Mouse (Mus musculus) kidney, adult 2 months (tissue): ENCODE measurements at regions not wholly inside any gene's neighbourhood (a gene's known extent, or its start where the extent isn't known, plus 50 kb on each side); places are given as distances from the start of the nearest gene placed in this dataset.

Source experiments
- DNase-seq: peaks from one replicate; pipeline ENCODE4 v3.0.0; 2021
- H3K27ac ChIP-seq: fragments of 200-500 bp; 2 replicates; pipeline ENCODE4 v1.5.1; 2012; ENCODE audit warnings: low read depth, low read length, control low read depth, inconsistent platforms; ENCODE audit not compliant: insufficient read depth
- H3K27me3 ChIP-seq: fragments of 200-500 bp; replicated peaks from 2 replicates; pipeline ENCODE4 v1.6.1; 2012; ENCODE audit warnings: mild to moderate bottlenecking, moderate library complexity, low read length, inconsistent platforms; ENCODE audit not compliant: control insufficient read depth, insufficient read depth
- H3K36me3 ChIP-seq: fragments of 200-500 bp; 2 replicates; pipeline ENCODE4 v1.6.1; 2012; ENCODE audit warnings: mild to moderate bottlenecking, moderate library complexity, low read length, inconsistent platforms; ENCODE audit not compliant: control insufficient read depth, insufficient read depth
- H3K4me1 ChIP-seq: fragments of 200-500 bp; 2 replicates; pipeline ENCODE4 v1.6.1; 2011; ENCODE audit warnings: low read length; ENCODE audit not compliant: control insufficient read depth, insufficient read depth
- H3K4me3 ChIP-seq: fragments of 200-500 bp; 2 replicates; pipeline ENCODE4 v1.5.1; 2011; ENCODE audit warnings: mild to moderate bottlenecking, low read depth, low read length, control low read depth; ENCODE audit not compliant: insufficient read depth
- CTCF ChIP-seq: fragments of 200-500 bp; conservative IDR thresholded peaks from 2 replicates; pipeline ENCODE4 v1.5.1; 2011; ENCODE audit warnings: low read depth, mild to moderate bottlenecking, control low read depth, low read length, moderate library complexity, mixed read lengths; ENCODE audit not compliant: insufficient read depth, insufficient read length
- POLR2A ChIP-seq: fragments of 200-500 bp; IDR thresholded peaks from one replicate; pipeline ENCODE4 v1.6.1; 2011; ENCODE audit warnings: low read depth, low read length, control low read depth
- whole genome bisulfite sequencing: fragments of 180-500 bp; shearing (Covaris S2); methylation state at CpG from one replicate; pipeline ENCODE4 v1.1.7; 2018; 5-methylcytosine and 5-hydroxymethylcytosine counted together

DNA sequence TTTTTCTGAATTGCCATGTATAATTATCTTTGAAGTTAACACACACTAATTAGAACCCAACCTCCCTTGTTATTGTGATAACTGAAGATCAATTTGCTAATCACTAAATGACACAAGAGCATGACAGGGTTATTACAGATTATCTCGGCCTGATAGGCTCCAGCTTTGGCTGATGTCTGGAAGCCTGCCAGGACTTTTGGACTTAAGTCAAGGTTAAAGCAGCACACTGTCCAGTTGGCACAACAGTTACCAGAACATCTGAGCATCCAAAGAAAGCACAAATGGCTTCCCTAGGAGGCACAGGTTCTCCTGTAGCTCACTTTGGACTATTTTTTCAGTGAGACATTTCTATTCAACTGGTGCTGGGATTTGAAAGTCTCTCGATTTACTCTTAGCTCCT is 475.0 kb upstream of the A730009L09Rik start:
- peak; percentile 4 for DNase-seq
- Histone ChIP-seq H3K27me3 (no peaks in the 10 kb centered on the region), H3K4me3 (no peak overlapping the region), H3K4me1 (no peaks in the 10 kb centered on the region), H3K36me3 (no peaks in the 10 kb centered on the region), H3K27ac (no peak overlapping the region)
- 68% methylated on average over 2 of the region's 2 CpGs for WGBS
- no peak for TF ChIP-seq POLR2A
- TF ChIP-seq CTCF, result no peak

DNA sequence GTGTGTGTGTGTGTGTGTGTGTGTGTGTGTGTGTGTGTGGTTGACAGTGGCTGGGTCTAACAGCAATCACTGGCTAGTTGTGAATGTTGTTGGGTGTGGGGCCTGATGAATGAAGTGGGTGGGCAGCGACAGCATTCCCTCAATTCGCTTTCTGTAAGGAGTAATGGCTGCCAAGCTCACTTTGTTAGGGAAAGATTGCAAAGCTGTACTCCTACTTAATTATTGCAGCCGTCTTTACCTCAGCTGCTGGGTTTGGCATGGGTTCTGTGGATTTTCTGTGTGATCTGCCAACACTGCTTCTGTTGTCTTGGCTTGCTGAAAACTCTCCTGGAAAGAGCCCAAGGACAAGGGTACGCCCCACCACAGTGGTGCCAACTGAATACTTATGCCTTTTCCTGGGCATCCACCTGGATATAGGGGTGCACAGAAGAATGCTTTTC is 472.9 kb upstream of the A730009L09Rik start:
- Histone ChIP-seq H3K27ac (no peak overlapping the region), H3K4me1 (no peaks in the 10 kb centered on the region), H3K27me3 (no peaks in the 10 kb centered on the region), H3K36me3 (no peaks in the 10 kb centered on the region), H3K4me3 (no peak overlapping the region)
- no peak for DNase-seq
- WGBS, result 81% methylated on average over 4 of the region's 4 CpGs
- TF ChIP-seq POLR2A (no peak), CTCF (no peak)

GRCm38 (mm10) chr16:84045333-84045732 is 469.6 kb upstream of the A730009L09Rik start:
- Histone ChIP-seq H3K36me3 (no peaks in the 10 kb centered on the region), H3K27ac (no peak overlapping the region), H3K4me3 (no peak overlapping the region), H3K27me3 (no peaks in the 10 kb centered on the region), H3K4me1 (no peaks in the 10 kb centered on the region)
- DNase-seq, result no peak
- TF ChIP-seq CTCF (no peak), POLR2A (no peak)
- 70% methylated on average over 1 of the region's 1 CpGs for WGBS
